Mouse (Mus musculus) G1E-ER4 (cell line): ENCODE measurements around the gene Fut2. TPM values are rescaled to one million over a fixed set of nuclear protein-coding genes. Genes with fewer than 3 reads are reported as not detected.

Experiments
- GATA1 ChIP-seq: IDR thresholded peaks from one replicate; pipeline ENCODE4 v1.8.0; 2012; ENCODE audit warnings: low read length, inconsistent platforms
- polyA plus RNA-seq: library from polyadenylated mRNA; stranded (reverse); fragments of >175 nt; gene quantifications from 2 replicates; pipeline ENCODE4 v1.2.3, GENCODE M21; 2012

The Fut2 gene
- polyA plus RNA-seq, 1 experiment, result not detected

DNA sequence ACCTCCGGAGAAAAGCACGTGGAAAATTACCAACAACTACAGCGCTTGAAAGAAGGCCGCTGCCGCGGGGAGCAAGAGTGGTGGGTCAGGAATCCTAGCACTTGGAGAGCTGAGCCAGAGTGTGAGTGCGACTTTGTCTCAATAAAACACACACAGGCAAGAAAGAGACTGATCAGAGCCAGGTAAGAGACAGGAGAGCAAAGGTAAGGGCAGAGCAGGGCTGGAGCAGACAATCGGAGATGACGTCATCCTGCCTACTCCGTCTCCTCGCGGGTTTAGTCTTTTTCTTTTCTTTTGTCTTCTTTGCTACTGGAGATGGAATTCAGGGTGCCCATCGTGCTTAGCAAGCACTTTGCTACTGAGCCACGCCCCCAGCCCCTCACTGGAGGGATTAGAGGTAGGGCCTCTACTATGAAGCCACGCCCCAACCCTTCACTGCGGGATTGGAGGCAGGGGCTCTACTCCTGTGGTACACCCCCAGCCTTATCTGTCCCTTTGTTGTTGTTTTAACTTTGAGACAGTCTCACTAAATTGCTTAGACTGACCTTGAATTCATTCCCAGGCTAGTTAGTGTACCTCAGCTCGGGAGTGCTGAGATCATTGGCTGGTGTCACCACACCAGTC, 11.7 kb downstream of the Fut2 start:
- TF ChIP-seq GATA1, result no peak

DNA sequence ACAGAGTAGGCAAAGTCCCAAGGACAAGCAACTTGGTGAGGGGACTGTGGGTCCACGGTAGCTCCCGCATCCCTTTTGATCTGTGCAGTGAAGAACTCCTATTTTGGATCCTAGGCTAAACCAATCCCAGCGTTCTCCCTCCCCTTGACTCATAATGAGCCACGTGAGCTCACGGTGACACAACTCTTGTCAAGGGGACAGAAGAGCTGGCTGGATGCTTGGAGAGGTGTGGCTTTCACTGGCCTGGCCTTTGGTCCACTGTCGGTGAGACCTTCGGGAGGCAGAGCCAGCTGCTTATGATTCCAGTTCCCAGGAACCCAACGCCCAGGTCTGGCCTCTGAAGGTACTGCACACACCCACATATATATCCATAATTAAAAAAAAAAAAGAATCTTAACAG, 16.8 kb downstream of the Fut2 start:
- TF ChIP-seq GATA1, result no peak

DNA sequence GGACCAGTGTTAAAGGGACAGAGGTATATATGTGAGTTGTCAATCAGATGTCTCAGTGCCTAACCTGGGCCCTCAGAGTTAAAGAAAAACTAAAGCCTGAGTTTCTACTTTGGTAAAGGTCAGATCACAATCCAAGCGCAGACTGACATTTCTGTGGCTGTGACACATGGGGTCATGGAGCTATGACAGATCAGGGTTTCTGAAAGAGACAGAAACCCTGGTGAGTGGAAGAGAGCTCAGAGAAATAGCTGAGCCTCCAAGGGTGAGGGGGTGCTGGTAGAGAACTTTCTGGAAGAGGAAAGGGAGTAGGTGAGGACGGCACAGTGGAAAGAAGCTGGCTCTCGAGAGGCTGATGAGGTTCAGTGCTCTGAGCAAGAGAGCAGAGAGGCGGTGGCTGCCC, 19.5 kb downstream of the Fut2 start:
- TF ChIP-seq GATA1, result no peak

DNA sequence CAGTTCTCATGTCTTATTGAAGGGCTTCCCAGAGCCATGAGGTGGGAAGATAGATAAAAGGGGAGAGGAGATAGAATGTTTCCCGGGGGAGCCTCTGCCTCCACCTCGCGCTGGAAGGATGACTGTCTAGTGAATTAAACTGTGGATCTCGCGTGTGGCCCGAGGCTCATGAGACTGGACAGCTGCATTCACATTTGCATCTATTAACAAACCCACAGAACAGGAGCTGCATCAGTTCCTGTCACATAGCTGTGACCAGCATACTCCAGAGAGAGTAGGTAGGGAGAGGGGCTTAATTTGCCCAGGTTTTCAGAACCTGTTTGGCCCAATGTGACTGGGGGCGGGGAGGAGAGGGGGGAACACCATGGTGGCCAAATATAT, 20.6 kb downstream of the Fut2 start:
- TF ChIP-seq GATA1, result no peak

DNA sequence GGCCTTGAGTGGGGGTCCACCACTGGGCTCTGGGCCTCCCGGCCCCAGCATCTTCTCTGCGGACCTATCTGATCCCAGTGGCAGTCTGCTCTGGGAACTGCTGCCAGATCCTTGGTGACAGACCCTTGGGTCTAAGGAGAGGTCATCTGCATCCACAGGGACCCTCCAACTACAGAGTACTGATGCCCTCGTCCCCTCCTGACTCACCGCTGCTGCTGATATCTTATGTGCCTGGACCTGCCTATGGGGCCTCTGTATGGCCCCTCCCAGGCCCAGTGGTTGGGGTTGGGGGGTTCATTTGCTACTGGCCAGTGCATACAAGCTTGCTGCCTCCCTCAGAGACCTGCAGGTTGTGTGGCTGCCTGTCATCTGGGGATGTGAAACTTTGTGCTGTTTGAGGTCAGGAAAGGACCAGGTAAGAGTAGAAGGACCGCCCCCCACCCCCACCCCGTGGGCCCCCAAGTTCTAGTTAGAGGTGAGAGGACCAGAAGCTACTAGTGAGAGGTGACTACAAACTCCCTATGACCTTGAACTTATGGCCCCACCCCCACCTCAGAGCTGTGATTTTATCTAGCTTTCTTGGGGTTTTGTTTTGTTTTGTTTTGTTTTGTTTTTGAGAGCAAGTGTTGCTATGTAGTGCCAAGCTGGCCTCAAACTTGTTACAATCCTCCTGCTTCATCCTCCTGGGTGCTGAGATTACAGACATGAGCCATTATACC, 21.2 kb downstream of the Fut2 start:
- no peak for TF ChIP-seq GATA1

DNA sequence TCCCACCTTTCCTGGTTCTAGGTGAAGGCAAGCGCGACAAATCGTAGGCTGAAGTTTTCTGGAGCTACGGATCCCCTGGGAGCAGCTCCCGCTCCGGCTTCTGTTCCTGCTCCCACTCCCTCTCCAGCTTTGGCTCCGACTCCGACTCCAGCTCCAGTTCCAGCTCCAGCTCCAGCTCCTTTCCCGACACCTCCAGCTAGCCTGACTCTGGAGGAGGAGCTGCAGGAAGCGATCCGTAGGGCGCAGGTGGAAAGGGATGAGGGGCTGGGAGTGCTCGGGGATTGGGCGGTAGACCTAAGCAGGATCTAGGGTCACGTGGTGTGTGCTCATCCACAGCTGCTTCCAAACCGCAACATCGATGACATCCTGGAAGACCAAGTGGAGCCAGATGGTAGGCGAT, 22.0 kb downstream of the Fut2 start:
- no peak for TF ChIP-seq GATA1

DNA sequence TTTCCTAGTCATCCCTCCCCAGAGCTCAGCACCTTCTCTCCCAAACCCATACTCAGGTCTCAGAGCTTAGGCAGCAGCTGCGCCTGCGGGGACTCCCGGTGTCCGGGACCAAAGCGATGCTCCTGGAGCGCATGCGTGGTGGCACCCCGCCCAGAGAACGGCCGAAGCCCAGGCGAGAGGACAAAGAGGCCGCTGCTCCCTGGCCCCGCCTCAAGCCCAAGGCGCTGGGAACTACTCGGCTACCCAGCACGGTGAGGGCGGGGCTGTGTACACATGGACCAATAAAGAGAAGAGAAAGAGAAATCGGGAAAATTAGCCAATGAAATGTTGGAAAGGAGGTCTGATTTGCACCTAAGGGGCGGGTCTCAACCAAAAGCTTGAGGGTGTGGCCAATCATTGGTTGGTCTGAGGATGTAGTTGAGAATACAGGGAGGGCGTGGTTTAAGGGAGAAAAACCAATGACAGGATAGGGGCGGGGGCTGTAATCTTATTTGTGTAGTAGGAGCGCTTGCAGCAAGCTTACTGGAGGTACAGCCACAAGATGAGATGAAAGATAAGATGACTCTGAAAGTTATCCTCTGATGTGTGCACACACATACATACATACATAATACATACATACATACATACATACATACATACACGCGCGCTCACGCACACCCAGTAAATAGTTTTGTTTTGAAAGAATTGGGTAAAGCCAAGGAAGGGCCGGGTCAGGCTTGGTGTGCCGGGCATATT, 22.6 kb downstream of the Fut2 start:
- no peak for TF ChIP-seq GATA1

DNA sequence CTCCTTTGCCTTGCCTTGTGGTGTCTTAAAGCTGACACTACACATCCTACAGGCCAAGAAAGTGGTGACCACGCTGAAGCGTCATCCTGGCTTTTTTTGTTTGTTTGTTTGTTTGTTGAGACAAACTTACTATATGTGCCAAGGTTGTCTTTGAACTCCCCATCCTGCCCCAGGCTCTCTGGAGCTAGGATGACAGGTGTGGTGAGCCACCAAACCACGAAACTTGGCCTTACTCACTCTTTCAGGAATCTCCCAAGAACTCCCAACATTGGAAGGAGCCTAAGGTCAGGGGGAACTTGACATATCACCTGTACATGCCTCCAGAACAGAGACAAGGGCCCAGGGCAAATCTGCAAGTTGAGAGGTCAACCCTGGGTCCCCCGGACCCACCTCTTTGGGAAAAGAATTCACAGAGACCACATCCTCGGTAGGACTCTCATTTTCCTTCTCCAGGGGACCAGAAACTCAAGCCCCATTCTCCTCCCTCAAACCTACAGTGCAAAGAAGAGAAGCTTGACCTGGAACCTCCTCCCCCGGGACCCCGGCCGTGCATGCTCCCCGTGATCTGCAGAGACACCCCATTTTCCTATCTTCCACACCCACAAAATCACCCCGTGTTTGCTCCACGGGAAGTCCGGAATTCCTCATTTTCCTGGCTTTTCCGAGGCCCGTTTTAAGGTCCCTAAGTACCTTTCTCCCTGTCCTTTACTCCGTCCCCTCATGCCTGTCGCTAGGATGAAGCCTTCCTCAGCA, 23.5 kb downstream of the Fut2 start:
- TF ChIP-seq GATA1, result no peak

DNA sequence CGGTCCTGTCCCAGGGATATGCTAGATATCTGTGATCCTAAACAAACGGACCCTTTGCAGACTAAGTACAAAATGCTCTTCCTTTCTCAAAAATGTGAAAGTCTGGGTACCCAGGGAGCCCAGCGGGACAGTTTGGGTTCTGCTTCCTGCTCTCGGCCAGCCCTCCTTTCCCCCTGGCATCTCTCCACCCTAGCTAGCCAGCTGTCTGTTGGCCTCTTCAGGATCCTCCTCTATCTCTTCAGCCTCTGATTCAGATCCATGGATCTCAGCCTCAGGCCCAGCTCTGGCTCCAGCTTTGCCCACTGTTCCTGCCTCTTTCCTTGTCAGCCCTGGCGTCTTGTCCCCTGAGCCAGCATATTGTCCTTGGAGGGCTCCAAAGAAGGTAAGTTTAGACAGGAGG, 24.1 kb downstream of the Fut2 start:
- TF ChIP-seq GATA1, result no peak

DNA sequence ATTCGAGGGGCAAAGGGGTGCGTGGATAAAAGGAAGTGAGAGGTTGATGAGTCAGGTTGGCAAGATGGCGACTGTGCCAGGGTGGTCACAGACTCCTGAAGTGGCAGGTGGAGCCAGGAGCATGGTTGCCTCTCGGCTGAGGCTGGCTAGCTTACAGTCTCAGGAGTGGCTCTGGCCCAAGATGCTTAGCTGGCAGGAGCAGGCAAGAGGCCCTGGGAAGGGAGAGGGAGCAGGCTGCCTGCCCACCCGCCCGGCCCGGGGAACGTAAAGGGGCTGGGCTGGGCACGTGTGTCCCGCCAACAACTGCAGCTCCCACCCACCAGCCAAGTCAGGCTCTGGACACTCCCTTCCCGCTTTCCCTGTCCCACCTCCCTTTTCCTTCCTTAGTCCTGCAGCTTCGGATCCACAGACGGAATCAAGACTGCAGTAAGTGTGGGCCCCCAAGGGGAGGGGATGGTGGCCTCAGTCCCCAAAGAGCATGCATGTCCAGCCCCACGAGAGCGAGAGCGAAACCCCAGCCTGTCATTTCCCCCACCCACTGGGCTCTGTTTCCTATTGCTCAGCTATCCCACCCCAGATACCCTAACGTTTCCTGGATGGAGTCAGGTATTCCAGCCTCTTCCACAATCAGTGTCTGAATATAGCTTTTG, 24.7 kb downstream of the Fut2 start:
- no peak for TF ChIP-seq GATA1

DNA sequence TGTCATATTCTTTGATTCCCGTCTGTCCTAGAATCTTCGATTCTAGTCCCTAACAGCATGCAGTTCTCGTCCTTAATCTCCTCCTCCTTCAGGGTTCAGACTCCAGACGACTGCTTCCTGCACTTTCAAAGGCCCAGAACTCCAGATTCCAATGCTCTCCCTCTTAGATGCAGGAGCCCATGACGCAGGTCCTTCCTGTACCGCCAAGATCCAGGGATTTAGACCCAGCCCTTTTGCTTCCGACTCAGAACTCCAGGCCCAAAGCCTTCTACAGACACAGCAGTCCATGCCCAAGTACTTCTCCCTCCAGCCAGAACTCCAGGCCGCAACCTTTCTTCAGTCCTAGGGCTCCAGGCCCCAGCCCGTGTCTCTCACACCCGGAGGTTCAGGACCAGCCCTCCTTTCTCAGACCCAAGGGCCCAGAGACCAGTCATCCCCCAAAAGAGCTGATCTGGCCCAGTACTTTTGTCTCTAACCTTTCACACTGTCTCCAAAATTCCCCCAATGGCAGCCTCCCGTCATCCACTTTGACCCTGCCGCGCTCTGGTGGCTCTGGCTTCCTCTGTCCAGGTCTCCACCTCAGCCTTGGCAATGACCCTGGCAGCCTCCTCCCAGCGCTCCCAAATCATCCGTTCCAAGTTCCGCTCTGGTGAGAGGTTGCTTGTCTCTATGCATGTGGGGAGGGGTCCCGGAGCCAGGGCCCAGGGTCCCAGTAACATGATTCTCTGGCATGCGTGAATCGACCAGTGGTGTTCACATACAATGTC, 25.8 kb downstream of the Fut2 start:
- TF ChIP-seq GATA1, result no peak

DNA sequence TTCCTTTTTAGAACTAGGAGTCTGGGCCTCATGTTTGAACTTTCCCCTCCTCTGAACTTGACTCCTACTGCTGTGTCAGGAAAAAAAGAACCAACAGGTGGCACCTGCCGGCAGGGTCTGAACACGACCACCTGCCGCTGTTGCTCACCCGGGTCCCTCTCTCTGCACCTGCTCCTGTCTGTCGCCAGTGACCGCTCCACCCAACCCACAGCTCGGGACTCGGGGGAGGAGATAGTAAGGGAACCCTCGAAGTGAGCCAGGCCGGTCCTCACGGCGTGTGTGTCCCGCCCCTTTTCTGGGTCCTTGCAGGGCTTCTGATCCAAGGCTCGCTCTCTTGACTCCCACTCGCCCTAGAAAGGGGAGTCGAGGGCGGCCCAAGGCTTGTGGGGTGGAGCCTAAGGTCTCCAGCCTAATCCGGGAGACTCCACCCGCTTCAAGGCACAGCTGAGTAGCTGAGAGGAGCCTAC, 26.6 kb downstream of the Fut2 start, which contains the start of gene Mamstr:
TSS of gene Mamstr (plus strand) at position 417 of the 467 bp plus-strand sequence.
- TF ChIP-seq GATA1, result no peak

DNA sequence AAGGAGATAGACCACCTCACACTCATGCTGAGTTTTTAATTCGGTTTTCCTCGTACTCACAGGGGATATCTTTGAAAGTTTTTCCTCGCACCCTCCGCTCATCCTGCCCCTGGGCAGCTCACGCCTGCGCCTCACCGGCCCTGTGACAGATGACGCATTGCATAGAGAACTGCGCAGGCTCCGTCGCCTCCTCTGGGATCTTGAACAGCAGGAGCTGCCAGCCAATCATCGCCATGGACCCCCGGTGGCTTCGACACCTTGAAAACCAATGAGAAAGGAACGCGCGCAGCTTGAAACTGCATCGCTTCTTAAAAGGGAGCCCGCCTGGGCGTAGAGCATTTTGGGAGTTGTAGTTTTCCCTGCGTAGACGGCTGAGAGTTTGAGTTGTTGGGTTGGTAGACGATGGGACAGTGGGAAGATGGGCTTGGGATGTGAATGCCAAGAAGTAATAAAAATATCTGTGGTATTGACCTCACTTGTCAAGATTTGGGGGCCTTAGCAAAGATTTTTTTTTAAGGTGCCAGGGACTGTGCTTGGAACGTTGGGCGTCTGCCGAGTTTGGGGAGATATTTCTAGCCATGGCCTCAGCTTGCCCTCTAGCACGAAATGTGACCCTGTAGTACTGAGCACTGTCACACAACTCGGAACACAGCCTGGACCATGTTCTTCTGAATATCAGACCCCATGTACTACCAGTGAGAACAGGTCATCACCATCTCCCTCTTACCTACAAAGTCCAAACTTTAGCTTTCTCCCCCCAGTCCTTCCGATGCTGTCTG, 27.4 kb downstream of the Fut2 start:
- TF ChIP-seq GATA1, result no peak

DNA sequence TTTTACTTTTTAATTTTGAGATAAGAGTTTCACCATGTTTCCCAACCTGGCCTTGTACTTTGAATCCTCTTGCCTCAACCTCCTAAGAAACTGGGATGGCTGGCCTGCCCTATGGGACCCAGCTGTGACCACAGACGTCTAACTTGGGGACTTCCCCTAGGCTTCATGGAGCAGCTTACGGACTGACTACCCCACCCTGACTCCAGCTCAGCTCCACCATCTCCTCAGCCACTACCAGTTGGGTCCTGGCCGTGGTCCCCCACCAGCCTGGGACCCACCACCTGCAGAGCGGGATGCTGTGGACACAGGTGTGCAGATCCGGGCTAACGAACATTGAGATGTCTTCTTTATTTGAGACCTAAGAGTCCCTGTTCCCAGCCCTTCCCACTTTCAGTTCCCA, 28.5 kb downstream of the Fut2 start:
- TF ChIP-seq GATA1, result no peak
